Mouse (Mus musculus) layer of hippocampus, postnatal 14 days (tissue): ENCODE measurements around the gene Arhgef5. TPM values are rescaled to one million over a fixed set of nuclear protein-coding genes. Genes with fewer than 3 reads are reported as not detected.
A peak's percentile ranks its signal among the peaks of the same experiment; 100 is the strongest.
"Not testable (repeated sequence)": the region's sequence is repeated elsewhere in the genome, so short reads cannot be mapped to it uniquely, and the experiment has no call there.

Experiments
- DNase-seq, 2 experiments: peaks; one replicate each; pipeline ENCODE4 v3.0.0; 2021 to 2022; ENCODE audit warnings: low spot score in 2 of 2, mixed read lengths in 1 of 2
- long read RNA-seq, 2 experiments: library from polyadenylated mRNA; stranded (forward); transcript quantifications; one replicate each; pipeline ENCODE4 v2.0.0; 2021
- total RNA-seq, 2 experiments: library from RNA; stranded (reverse); gene quantifications; 2 replicates each; pipeline ENCODE4 v1.2.3; 2021

Arhgef5 gene
- 1 to 10 TPM; 2.5 to 4.9 TPM for total RNA-seq
- long read RNA-seq, experiment 1, partial matches to known transcripts = 1 of 1 reads
- long read RNA-seq, experiment 1, other reads (novel, unspliced or antisense) = 0 of 1 reads
- long read RNA-seq, experiment 2, full-length matches to known transcripts = 1 of 2 reads
- long read RNA-seq, experiment 2, partial matches to known transcripts = 1 of 2 reads
- long read RNA-seq, experiment 2, other reads (novel, unspliced or antisense) = 0 of 2 reads

GRCm38 (mm10) chr6:43265363-43266041 lies at the start of gene Arhgef5:
Gene Arhgef5 (plus strand): TSS chr6:43265582.
- no peak for DNase-seq

GRCm38 (mm10) chr6:43231255-43231654 lies 34.1 kb upstream of the Arhgef5 start, which contains the start of gene Olfr47:
Gene Olfr47 (plus strand): TSS chr6:43231529.
- not testable (repeated sequence) for DNase-seq

- no peak for DNase-seq
Observed at GRCm38 (mm10) chr6:43242061-43242460, 23.3 kb upstream of the Arhgef5 start.

DNA sequence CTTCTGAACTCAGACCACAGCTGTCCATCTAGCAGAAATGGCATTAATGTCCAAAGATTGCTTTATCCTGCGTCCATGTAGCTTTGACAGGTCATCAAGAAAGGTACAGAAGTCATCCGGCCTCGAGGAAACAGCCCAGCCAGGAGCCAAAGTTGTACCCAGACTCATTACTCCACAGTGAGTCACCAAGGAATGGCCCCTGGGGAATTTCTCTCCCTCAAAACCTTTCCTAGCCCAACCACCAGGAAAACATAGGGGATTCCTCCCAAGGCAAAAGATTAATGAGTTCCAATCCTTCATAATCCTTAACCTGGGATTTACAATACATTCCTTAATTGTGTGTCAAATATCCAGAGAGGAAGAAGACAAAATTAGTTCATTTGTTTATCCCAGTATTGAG lies 18.0 kb upstream of the Arhgef5 start:
- DNase-seq = no peak

- DNase-seq = no peak
Observed at GRCm38 (mm10) chr6:43252994-43253393, 12.4 kb upstream of the Arhgef5 start.

DNA sequence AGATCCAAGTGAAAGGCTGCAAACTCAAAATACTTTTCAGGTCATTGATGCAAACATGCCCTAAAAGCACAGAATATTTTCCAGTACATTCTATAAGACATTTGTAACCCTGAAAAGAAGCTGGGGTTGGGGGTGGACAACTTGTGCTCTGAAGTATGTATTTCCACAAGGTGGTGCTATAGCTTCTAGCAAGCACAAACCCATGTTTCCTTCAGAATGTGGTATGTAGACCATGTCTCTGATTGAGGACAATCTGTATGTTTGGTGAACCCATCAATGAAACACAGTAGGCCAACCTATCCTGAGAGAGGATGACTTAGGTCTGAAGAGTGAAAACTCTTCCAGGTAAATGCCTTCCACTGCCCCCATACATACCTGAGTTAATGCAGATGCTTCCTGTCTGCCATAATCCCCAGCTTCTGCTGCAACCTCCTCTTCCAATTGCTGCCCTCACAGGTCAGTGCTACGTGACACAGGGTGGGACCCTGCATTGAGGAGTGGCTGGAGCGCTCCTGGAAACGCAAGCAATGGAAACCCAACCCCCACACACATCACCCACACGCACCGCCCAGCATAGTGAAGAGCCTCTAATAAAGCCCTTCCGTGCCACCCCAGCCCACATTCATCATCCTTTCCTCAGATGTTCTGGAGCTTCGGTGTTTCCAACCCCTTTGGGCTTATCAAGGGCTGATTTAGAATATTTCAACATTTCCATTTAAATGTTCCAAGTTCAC lies 11.0 kb upstream of the Arhgef5 start:
- no peak for DNase-seq

DNA sequence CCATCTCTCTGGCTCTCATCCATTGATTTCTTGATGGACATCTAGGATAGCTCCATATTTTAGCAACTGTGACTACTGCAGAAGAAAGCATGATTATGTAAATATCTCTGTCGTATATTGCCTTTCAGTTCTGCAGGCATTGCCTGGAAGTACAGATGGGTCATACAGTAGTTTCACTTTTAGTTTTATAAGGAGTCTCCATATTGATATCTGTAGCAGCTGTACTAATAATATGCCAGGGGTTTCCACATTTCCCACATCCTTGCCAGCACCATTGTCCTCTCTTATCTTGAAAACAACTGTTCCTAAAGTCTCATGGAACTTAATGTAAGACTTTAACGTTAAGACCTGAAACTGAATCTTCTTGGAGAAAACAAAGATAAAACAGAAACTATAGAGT lies 4.6 kb upstream of the Arhgef5 start:
- DNase-seq = no peak

DNA sequence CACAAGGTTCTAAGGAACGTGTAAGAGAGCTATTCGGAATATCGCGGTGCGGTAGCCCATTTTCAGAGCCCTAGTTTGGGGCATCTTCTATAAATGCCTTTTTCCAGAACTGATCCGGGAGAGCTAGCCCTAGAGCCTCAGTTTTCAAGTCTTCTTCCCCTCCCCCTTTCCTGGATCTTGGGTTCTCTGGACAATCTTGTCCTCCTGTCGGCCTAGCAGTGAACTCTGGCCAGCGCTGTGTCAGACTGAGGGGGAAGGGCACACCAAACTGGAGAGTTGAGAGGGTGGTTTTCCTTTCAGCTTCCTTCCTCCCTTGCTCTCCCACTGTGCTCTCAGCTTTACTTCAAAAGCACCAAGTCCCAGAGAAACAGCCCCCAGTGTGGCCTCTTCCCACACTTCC lies 974 bp downstream of the Arhgef5 start:
- DNase-seq = no peak

GRCm38 (mm10) chr6:43272597-43272996 lies 7.2 kb downstream of the Arhgef5 start:
- no peak for DNase-seq

DNA sequence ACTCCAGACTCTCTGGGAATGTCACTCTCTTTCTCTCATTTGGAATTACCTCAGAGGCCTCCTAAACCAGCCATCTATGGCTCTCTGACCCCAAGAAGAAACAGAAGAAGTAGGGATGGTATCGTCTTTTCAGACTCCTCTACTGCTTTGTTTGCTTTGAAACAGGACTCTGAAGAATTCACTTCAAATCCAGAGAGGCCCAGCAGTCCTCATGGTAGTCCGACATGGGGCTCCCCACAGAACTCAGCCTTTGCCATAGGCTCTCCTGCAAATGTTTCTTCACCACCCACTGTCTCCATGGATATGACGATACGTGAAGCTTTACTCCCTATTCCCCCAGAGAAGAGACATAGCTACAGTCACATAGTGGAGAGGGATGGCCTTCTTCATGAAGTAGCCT lies 8.7 kb downstream of the Arhgef5 start:
- DNase-seq = no peak

- no peak for DNase-seq
Observed at GRCm38 (mm10) chr6:43278247-43278646, 12.9 kb downstream of the Arhgef5 start.

- no peak for DNase-seq
Observed at GRCm38 (mm10) chr6:43280481-43280880, 15.1 kb downstream of the Arhgef5 start.

- DNase-seq = no peak
Observed at GRCm38 (mm10) chr6:43292041-43292440, 26.7 kb downstream of the Arhgef5 start.

- no peak for DNase-seq
Observed at GRCm38 (mm10) chr6:43292471-43293076, 27.2 kb downstream of the Arhgef5 start.

DNA sequence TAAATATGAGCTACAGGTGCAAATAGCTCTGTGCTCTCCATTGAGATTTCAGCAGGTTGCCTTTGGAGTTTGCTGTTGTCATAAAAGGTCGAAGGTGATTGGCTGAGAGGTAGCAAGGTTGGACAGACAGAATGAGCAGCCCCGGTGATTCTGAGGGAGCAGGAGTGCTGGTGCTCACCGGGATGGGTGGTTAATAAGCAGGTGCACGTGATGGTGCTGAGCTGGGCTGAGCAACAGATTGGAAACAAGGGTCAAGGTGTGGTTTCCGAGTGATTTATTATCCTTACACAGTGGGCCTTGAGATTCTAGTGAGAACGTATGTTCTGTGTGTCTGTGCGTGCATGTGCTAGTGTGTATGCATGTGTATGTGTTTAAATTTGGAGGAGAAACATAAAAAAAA lies 27.8 kb downstream of the Arhgef5 start:
- no peak for DNase-seq

GRCm38 (mm10) chr6:43295908-43296307 lies 30.5 kb downstream of the Arhgef5 start:
- no peak for DNase-seq

- DNase-seq = peak in 1 of 2 experiments; percentile 73
Observed at GRCm38 (mm10) chr6:43296798-43297507, 31.6 kb downstream of the Arhgef5 start.

DNA sequence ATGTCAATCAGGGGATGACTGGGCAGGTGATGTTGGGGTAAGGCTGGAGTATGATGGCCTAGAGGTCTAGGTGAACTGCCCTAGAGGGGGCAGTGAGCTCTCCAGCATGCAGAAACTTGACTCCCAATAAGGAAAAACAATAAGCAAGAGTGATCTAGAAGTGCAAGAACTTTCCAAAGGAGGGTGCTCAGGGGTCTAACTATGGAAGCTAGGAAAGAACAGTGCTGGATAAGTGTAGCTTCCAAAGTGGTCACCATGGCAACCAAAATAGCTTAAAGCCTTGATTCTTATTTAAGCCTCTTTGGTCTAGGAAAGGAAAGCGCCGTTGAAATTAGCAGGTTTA lies 32.1 kb downstream of the Arhgef5 start:
- DNase-seq = no peak

- DNase-seq = no peak
Observed at GRCm38 (mm10) chr6:43309454-43309853, 44.1 kb downstream of the Arhgef5 start, which contains the start of gene Nobox. Gene Nobox (minus strand): TSS chr6:43309554.

GRCm38 (mm10) chr6:43310071-43310470 lies 44.7 kb downstream of the Arhgef5 start:
- DNase-seq = no peak

DNA sequence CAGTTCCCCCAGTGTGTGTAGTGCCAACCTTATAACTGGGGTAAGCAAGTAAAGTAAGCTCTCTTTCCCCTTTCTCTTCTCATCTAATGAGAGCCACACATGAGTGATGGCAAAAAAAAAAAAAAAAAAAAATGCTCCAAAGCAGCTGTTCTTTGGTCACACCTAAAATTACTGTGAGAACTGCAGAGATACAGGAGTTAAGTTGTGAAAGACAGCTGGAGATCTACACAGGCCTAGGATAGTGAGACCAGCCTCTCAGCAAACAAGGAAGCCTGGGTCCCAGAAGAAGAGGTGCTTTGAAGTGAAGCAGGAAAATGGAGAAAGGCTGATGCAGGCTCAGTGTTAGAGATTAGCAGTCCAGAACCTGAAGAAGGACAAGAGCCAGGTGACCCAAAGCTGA lies 47.2 kb downstream of the Arhgef5 start:
- DNase-seq = no peak
